Mouse (Mus musculus): ENCODE data around the gene Atrnl1.

GRCm38 (mm10) chr19:57737475-57737874 lies 126.6 kb downstream of the Atrnl1 start:
- TF ChIP-seq POLR2A (IDR thresholded peaks at IDR 0.05; ENCODE audit: insufficient read depth, low read depth, low read length) (no peak), CTCF (IDR thresholded peaks at IDR 0.05; ENCODE audit: insufficient read depth, low read depth, low read length) (no peak)
